Mouse (Mus musculus) ES-E14 (cell line): ENCODE data around the gene Unc79. TPM values are rescaled to one million over a fixed set of nuclear protein-coding genes. Genes with fewer than 3 reads are reported as not detected.
A peak's percentile ranks its signal among the peaks of the same experiment; 100 is the strongest.

Source experiments
- DNase-seq: peaks from one replicate; pipeline ENCODE4 v3.0.0-alpha.2; 2013; ENCODE audit warnings: low read depth, low spot score
- H3K27ac ChIP-seq: 2 replicates; pipeline ENCODE4 v1.5.1; 2012; ENCODE audit warnings: low read depth, mild to moderate bottlenecking, low read length, moderate library complexity, mixed read lengths; ENCODE audit not compliant: poor library complexity, insufficient read depth, severe bottlenecking
- H3K36me3 ChIP-seq: 2 replicates; pipeline ENCODE4 v1.6.1; 2012; ENCODE audit warnings: mild to moderate bottlenecking, low read length, moderate library complexity, mixed read lengths; ENCODE audit not compliant: control insufficient read depth, poor library complexity, insufficient read depth, severe bottlenecking
- H3K4me1 ChIP-seq, 2 experiments: fragments of 150-350 bp in 1 of 2; sonication (generic) in 1 of 2; 2 replicates each; pipeline ENCODE4 v1.6.1; 2012; ENCODE audit warnings: low read length in 2 of 2, mild to moderate bottlenecking in 1 of 2, mixed read lengths in 1 of 2; ENCODE audit not compliant: control insufficient read depth in 2 of 2, insufficient read depth in 2 of 2, poor library complexity in 1 of 2
- H3K4me3 ChIP-seq, 2 experiments: fragments of 150-350 bp in 1 of 2; sonication (generic) in 1 of 2; 2 replicates each; pipeline ENCODE4 v1.5.1; 2012; ENCODE audit warnings: low read length in 2 of 2, low read depth in 1 of 2, mild to moderate bottlenecking in 1 of 2, mixed read lengths in 1 of 2; ENCODE audit not compliant: insufficient read depth in 1 of 2, poor library complexity in 1 of 2, severe bottlenecking in 1 of 2
- H3K9ac ChIP-seq: 2 replicates; pipeline ENCODE4 v1.6.1; 2012; ENCODE audit warnings: low read depth, mild to moderate bottlenecking, low read length, mixed read lengths; ENCODE audit not compliant: poor library complexity, insufficient read depth, severe bottlenecking
- H3K9me3 ChIP-seq: fragments of 150-350 bp; sonication (generic); 2 replicates; pipeline ENCODE4 v1.6.1; 2012; ENCODE audit warnings: low read depth, mild to moderate bottlenecking, low read length; ENCODE audit not compliant: control insufficient read depth, insufficient read depth
- CHD2 ChIP-seq: IDR thresholded peaks from 2 replicates; pipeline ENCODE4 v1.6.1; 2014; ENCODE audit warnings: mild to moderate bottlenecking, low read depth, low read length, inconsistent platforms
- HCFC1 ChIP-seq: IDR thresholded peaks from 2 replicates; pipeline ENCODE4 v1.6.1; 2012; ENCODE audit warnings: low read length, inconsistent platforms, borderline replicate concordance; ENCODE audit not compliant: insufficient read depth
- MAFK ChIP-seq: IDR thresholded peaks from 2 replicates; pipeline ENCODE4 v1.6.1; 2014; ENCODE audit warnings: mild to moderate bottlenecking, low read depth, low read length, inconsistent platforms; ENCODE audit not compliant: insufficient read depth
- ZC3H11A ChIP-seq: IDR thresholded peaks from 2 replicates; pipeline ENCODE4 v1.6.1; 2012; ENCODE audit warnings: low read depth, mild to moderate bottlenecking, inconsistent platforms, low read length, borderline replicate concordance
- ZNF384 ChIP-seq: IDR thresholded peaks from 2 replicates; pipeline ENCODE4 v1.6.1; 2012; ENCODE audit warnings: low read depth, low read length, inconsistent platforms
- in situ Hi-C, 2 experiments: fragments of 600-800 bp; cut with MboI; formaldehyde crosslinking; loops; one replicate each; pipeline ENCODE4 v1.15.1; 2025; ENCODE audit warnings: low sequenced_read_pairs in 2 of 2, inconsistent platforms in 1 of 2; ENCODE audit not compliant: unreplicated experiment in 2 of 2
- total RNA-seq: library from RNA; depleted of rRNA; stranded (reverse); fragments of 300-350 nt; gene quantifications from 2 replicates; pipeline ENCODE4 v1.2.3, GENCODE M21; 2012

Unc79 gene
- total RNA-seq, 1 experiment: 0.36 TPM

- no peaks in the 10 kb centered on the region for H3K4me1 ChIP-seq
- TF ChIP-seq ZC3H11A: no peak
- no peak for TF ChIP-seq MAFK
- no peak for TF ChIP-seq CHD2
- no peak for TF ChIP-seq HCFC1
- no peak for TF ChIP-seq ZNF384
- no peak overlapping the region for H3K27ac ChIP-seq
- no peak overlapping the region for H3K4me3 ChIP-seq
- in situ Hi-C loops: no loop called here
- no peak for DNase-seq
- H3K36me3 ChIP-seq: no peaks in the 10 kb centered on the region
- no peaks in the 10 kb centered on the region for H3K9me3 ChIP-seq
- no peak overlapping the region for H3K9ac ChIP-seq
Measured at GRCm38 (mm10) chr12:103116639-103117038, 168.0 kb downstream of the Unc79 start.

- H3K27ac ChIP-seq: no peak overlapping the region
- no peaks in the 10 kb centered on the region for H3K4me1 ChIP-seq
- H3K36me3 ChIP-seq: no peaks in the 10 kb centered on the region
- H3K4me3 ChIP-seq: no peak overlapping the region
- H3K9me3 ChIP-seq: no peaks in the 10 kb centered on the region
- no peak for DNase-seq
- no peak overlapping the region for H3K9ac ChIP-seq
- in situ Hi-C loops: no loop called here
- TF ChIP-seq MAFK (no peak), HCFC1 (no peak)
Measured at GRCm38 (mm10) chr12:103117517-103118193, 169.0 kb downstream of the Unc79 start.

- TF ChIP-seq CHD2: no peak
- no peak for TF ChIP-seq ZC3H11A
- no peak for TF ChIP-seq MAFK
- TF ChIP-seq HCFC1: no peak
- TF ChIP-seq ZNF384: no peak
- H3K36me3 ChIP-seq: no peaks in the 10 kb centered on the region
- no peak overlapping the region for H3K4me3 ChIP-seq
- in situ Hi-C loops: no loop called here
- H3K9me3 ChIP-seq: no peaks in the 10 kb centered on the region
- no peaks in the 10 kb centered on the region for H3K4me1 ChIP-seq
- H3K27ac ChIP-seq: no peak overlapping the region
- DNase-seq: no peak
- H3K9ac ChIP-seq: no peak overlapping the region
Measured at GRCm38 (mm10) chr12:103121928-103122327, 173.3 kb downstream of the Unc79 start.

- Histone ChIP-seq H3K9ac (no peak overlapping the region), H3K4me1 (no peaks in the 10 kb centered on the region), H3K36me3 (no peaks in the 10 kb centered on the region), H3K27ac (no peak overlapping the region), H3K4me3 (no peak overlapping the region), H3K9me3 (no peaks in the 10 kb centered on the region)
- in situ Hi-C loops: no loop called here
- peak; percentile 22 for DNase-seq
- TF ChIP-seq HCFC1 (no peak), ZC3H11A (no peak), CHD2 (no peak), MAFK (no peak), ZNF384 (no peak)
Measured at GRCm38 (mm10) chr12:103123861-103124260, 175.2 kb downstream of the Unc79 start.

GRCm38 (mm10) chr12:103128914-103129313 is 180.3 kb downstream of the Unc79 start:
- TF ChIP-seq ZC3H11A: no peak
- TF ChIP-seq MAFK: no peak
- no peak for TF ChIP-seq ZNF384
- no peak for TF ChIP-seq HCFC1
- Histone ChIP-seq H3K9me3 (no peaks in the 10 kb centered on the region), H3K36me3 (no peaks in the 10 kb centered on the region), H3K4me1 (no peaks in the 10 kb centered on the region), H3K27ac (no peak overlapping the region), H3K4me3 (no peak overlapping the region), H3K9ac (no peak overlapping the region)
- no peak for DNase-seq
- in situ Hi-C loops: loop anchor here in 1 of 2 experiments (25.0 kb wide), 1 partner anchor 183 kb away; the partner anchor contains the start of gene Fam181a
